Mouse (Mus musculus) neural tube, embryonic 11.5 days (tissue): Measurements from ENCODE around the gene Sipa1l1. TPM values are rescaled to one million over a fixed set of nuclear protein-coding genes. Genes with fewer than 3 reads are reported as not detected.

Source experiments
- ATAC-seq: fragments of 200-750 bp; cut with Nextera tagmentation; 2 replicates; pipeline ENCODE4 v1.8.0; 2017; ENCODE audit warnings: moderate number of reproducible peaks, mild to moderate bottlenecking, moderate TSS enrichment, moderate library complexity; ENCODE audit not compliant: insufficient read depth, low FRiP score, low TSS enrichment
- DNase-seq: peaks from one replicate; pipeline ENCODE4 v3.0.0-alpha.2; 2015; ENCODE audit warnings: low spot score
- H3K27ac ChIP-seq: fragments of 300-500 bp; sonication (generic); 2 replicates; pipeline ENCODE4 v1.5.1; 2014; ENCODE audit warnings: low read depth, mild to moderate bottlenecking, low read length
- H3K27me3 ChIP-seq: fragments of 300-500 bp; sonication (generic); 2 replicates; pipeline ENCODE4 v1.6.1; 2014; ENCODE audit warnings: mild to moderate bottlenecking, low read length, mixed read lengths; ENCODE audit not compliant: control insufficient read depth, insufficient read depth
- H3K36me3 ChIP-seq: fragments of 300-500 bp; sonication (generic); 2 replicates; pipeline ENCODE4 v1.6.1; 2014; ENCODE audit warnings: mild to moderate bottlenecking, low read length, moderate library complexity, mixed read lengths; ENCODE audit not compliant: control insufficient read depth, insufficient read depth
- H3K4me1 ChIP-seq: fragments of 300-500 bp; sonication (generic); 2 replicates; pipeline ENCODE4 v1.6.1; 2014; ENCODE audit warnings: low read length, mixed read lengths; ENCODE audit not compliant: control insufficient read depth, insufficient read depth
- H3K4me2 ChIP-seq: fragments of 300-500 bp; sonication (generic); 2 replicates; pipeline ENCODE4 v1.6.1; 2014; ENCODE audit warnings: low read depth, mild to moderate bottlenecking, moderate library complexity
- H3K4me3 ChIP-seq: fragments of 300-500 bp; sonication (generic); 2 replicates; pipeline ENCODE4 v1.5.1; 2014; ENCODE audit warnings: low read depth, low read length
- H3K9ac ChIP-seq: fragments of 300-500 bp; sonication (generic); 2 replicates; pipeline ENCODE4 v1.6.1; 2014; ENCODE audit warnings: mild to moderate bottlenecking, low read length
- H3K9me3 ChIP-seq: fragments of 300-500 bp; sonication (generic); 2 replicates; pipeline ENCODE4 v1.6.1; 2016; ENCODE audit warnings: low read length; ENCODE audit not compliant: control insufficient read depth
- WGBS: fragments of 180-500 bp; shearing (Covaris S2); extraction: QIAGEN DNeasy Blood & Tissue Kit; methylation state at CpG from one replicate; pipeline ENCODE4 v1.1.7; 2014; 5-methylcytosine and 5-hydroxymethylcytosine counted together
- polyA plus RNA-seq: library from polyadenylated mRNA; unstranded; fragments of >200 nt; fragmentation: Nextera tagmentation; extraction: Ambion mirVana; gene quantifications from 2 replicates; pipeline ENCODE4 v1.2.1, GENCODE M21; 2014

Sipa1l1 gene
- polyA plus RNA-seq, 1 experiment from 2014 or later, result 22.3 TPM

DNA sequence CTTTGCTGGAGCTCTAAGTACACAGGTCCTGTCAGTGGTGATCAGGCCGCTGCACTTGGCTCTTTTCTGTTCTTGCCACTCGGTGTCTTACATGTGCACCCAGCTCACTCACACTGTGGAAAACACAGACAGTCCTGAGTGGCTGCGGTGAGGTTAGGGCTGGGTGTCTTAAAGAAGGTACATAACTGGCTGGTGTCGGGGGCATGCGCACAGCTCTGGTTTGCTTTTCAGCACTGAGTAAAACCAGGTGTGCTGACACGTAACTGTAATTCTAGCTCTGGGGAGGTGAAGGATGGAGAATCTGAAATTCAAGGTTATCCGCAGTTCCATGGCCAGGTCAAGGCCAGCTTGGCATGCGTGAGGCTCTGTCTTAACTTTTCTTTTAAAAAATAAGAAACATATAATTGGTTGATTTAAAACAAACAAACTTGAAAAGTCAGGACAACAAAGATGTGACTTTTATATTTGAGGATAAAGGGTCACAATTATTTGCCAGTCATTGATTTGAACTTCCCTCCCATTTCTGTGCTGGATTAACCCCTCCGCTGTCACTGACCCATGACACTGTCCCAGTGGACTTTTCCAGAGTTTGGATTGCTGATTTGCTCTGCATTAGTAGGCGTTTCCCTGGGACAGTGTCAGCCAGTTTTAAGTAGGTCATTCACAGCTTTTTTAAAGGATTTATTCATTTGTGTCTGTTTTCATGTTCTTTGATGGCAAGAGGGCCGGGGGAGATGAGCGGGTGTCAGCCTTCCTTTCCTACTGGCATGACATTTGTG lies 163.9 kb downstream of the Sipa1l1 start:
- no peaks in the 10 kb centered on the region for H3K27me3 ChIP-seq
- no peak overlapping the region for H3K4me2 ChIP-seq
- DNase-seq (no peak), ATAC-seq (no peak)
- H3K4me1 ChIP-seq, result 0 out of 2 replicates have a peak, but pooled peaks cover 5% of the 10 kb centered on the region
- no peaks in the 10 kb centered on the region for H3K9me3 ChIP-seq
- no peak overlapping the region for H3K4me3 ChIP-seq
- no peaks in the 10 kb centered on the region for H3K36me3 ChIP-seq
- WGBS, result 74% methylated on average over 12 of the region's 12 CpGs
- no peak overlapping the region for H3K27ac ChIP-seq
- no peak overlapping the region for H3K9ac ChIP-seq

DNA sequence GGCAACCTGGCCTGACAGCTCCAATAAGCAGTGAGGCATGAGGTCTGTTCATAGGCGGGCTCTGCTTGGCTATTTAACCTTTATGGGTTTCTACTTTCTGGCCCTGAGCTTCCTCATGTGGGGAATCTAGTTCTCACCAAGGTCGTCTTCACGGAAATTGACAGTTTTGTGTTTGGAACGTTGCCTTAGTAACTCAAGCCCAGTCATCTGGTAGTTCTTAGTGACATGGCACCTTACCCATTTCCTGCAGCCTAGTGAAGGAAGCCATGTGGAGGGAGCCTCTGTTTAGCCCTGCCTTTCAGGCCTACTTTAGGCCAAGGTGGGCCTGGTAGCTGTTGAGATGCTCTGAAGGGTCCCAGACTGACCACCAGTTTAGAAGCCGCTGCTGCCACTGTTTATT lies 164.9 kb downstream of the Sipa1l1 start:
- WGBS, result 70% methylated on average over 5 of the region's 5 CpGs

DNA sequence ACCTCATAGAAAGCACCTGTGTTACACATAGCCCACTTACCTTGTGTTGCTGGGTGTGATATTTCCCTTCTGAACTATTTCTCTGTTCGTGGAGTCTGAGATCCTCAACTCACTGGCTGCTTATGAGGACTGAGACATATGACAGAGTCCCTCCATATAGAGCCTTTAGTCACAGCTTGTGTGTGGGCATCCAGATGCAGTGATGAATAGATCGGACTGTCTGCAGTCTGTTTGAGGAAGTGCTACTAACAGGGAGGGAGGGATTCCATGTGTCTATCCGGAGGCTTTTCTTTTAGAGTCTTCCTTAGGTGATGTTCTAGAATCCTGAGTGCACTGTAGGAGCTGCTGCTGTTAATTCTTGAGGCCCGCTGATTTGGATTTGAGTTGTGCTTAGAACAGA lies 165.4 kb downstream of the Sipa1l1 start:
- H3K27ac ChIP-seq, result no peak overlapping the region
- no peaks in the 10 kb centered on the region for H3K36me3 ChIP-seq
- H3K27me3 ChIP-seq, result no peaks in the 10 kb centered on the region
- no peak overlapping the region for H3K9ac ChIP-seq
- no peak overlapping the region for H3K4me3 ChIP-seq
- no peak for ATAC-seq
- no peaks in the 10 kb centered on the region for H3K9me3 ChIP-seq
- H3K4me2 ChIP-seq, result no peak overlapping the region
- no peak for DNase-seq
- WGBS, result 58% methylated on average over 4 of the region's 4 CpGs
- H3K4me1 ChIP-seq, result 0 out of 2 replicates have a peak, but pooled peaks cover 5% of the 10 kb centered on the region

More for the DNA sequence above, 164.9 kb downstream of the Sipa1l1 start:
- Histone ChIP-seq H3K4me1 (0 out of 2 replicates have a peak, but pooled peaks cover 5% of the 10 kb centered on the region), H3K4me3 (no peak overlapping the region), H3K36me3 (no peaks in the 10 kb centered on the region), H3K9ac (no peak overlapping the region), H3K4me2 (no peak overlapping the region), H3K9me3 (no peaks in the 10 kb centered on the region), H3K27ac (no peak overlapping the region), H3K27me3 (no peaks in the 10 kb centered on the region)
- DNase-seq (no peak), ATAC-seq (no peak)

DNA sequence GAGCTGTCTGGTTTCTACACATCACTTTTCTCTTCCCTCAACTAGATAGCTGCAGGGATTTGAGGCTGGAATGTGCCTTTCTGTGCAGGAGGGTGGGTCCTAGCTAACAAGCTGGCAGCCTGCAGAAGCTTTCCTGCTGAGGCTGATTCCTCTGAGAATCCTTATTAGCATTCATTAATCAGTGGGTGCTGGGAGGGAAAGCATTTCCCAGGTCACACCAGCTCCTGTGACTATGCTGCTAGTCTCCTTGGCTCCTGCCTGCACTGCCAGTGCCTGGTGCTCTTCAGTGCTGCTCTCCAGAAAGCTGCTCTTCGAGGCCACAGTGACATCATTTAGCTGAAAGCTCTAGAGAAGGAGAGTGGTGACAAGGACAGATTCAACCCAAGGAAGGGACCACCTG lies 166.0 kb downstream of the Sipa1l1 start:
- no peak overlapping the region for H3K9ac ChIP-seq
- no peak overlapping the region for H3K4me3 ChIP-seq
- no peaks in the 10 kb centered on the region for H3K36me3 ChIP-seq
- no peaks in the 10 kb centered on the region for H3K9me3 ChIP-seq
- no peaks in the 10 kb centered on the region for H3K27me3 ChIP-seq
- H3K4me2 ChIP-seq, result no peak overlapping the region
- H3K4me1 ChIP-seq, result 0 out of 2 replicates have a peak, but pooled peaks cover 5% of the 10 kb centered on the region
- 17% methylated on average over 1 of the region's 1 CpGs for WGBS
- H3K27ac ChIP-seq, result no peak overlapping the region
- no peak for DNase-seq
- no peak for ATAC-seq

DNA sequence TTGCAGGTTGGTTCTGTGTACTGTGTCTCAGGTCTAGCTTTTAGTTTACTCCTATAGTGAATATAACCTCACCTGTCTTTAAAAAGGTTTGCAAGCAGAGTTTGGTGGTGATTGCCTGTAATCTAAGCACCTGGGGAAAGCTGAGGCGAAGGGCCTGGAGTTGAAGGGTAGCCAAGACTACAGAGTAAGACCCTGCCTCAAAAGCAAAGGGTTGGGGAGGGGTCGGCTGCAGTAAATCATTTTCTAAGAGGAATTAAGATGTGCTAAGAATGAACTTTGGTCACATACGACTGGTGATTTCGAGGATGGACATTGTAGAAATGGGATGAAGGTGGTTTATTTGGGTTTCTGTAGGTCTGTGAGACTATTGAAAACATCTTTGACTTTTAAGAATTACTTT lies 169.4 kb downstream of the Sipa1l1 start:
- no peaks in the 10 kb centered on the region for H3K27me3 ChIP-seq
- 92% methylated on average over 4 of the region's 4 CpGs for WGBS
- no peak overlapping the region for H3K9ac ChIP-seq
- no peak overlapping the region for H3K27ac ChIP-seq
- H3K4me1 ChIP-seq, result 0 out of 2 replicates have a peak, but pooled peaks cover 5% of the 10 kb centered on the region
- no peak for ATAC-seq
- H3K36me3 ChIP-seq, result no peaks in the 10 kb centered on the region
- H3K9me3 ChIP-seq, result no peaks in the 10 kb centered on the region
- no peak for DNase-seq
- no peak overlapping the region for H3K4me2 ChIP-seq
- H3K4me3 ChIP-seq, result no peak overlapping the region

DNA sequence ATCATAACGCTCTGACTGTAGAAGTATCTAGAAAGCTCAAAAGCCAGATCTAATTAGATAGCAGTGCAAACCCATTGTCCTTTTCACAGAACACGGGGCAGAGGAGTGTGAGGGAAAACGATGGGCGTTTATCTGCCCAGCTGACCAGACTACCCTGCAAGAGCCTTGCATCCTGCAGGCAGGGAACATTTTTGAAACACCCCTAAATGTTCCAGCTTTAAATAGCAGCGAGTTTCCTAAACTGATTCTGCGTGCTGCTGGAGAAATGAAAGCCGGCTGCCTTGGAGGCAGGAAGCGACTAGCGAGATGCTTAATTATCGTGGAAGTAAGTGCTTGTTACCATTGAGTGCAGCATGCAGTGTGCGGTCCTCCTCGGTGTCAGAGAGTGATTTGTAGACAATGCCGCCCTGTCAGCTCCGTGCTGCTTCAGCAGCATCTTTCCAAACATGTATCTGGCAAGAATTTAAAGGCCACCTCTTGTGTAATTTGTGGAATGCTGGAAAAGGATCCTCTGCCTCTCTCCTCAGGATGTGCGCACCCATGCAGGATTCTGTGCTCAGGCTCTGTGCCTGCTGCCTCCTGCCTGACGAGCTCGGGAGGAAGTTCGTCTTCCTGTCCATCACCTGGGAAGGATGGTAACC lies 170.2 kb downstream of the Sipa1l1 start:
- Histone ChIP-seq H3K36me3 (no peaks in the 10 kb centered on the region), H3K27ac (no peak overlapping the region), H3K4me3 (no peak overlapping the region), H3K27me3 (no peaks in the 10 kb centered on the region), H3K4me2 (peak overlapping the region; percentile 15; the same call in 1 of the 2 replicates), H3K9me3 (no peaks in the 10 kb centered on the region), H3K9ac (no peak overlapping the region), H3K4me1 (0 out of 2 replicates have a peak, but pooled peaks cover 2% of the 10 kb centered on the region)
- DNase-seq, result no peak
- ATAC-seq, result no peak
- 54% methylated on average over 18 of the region's 18 CpGs for WGBS

DNA sequence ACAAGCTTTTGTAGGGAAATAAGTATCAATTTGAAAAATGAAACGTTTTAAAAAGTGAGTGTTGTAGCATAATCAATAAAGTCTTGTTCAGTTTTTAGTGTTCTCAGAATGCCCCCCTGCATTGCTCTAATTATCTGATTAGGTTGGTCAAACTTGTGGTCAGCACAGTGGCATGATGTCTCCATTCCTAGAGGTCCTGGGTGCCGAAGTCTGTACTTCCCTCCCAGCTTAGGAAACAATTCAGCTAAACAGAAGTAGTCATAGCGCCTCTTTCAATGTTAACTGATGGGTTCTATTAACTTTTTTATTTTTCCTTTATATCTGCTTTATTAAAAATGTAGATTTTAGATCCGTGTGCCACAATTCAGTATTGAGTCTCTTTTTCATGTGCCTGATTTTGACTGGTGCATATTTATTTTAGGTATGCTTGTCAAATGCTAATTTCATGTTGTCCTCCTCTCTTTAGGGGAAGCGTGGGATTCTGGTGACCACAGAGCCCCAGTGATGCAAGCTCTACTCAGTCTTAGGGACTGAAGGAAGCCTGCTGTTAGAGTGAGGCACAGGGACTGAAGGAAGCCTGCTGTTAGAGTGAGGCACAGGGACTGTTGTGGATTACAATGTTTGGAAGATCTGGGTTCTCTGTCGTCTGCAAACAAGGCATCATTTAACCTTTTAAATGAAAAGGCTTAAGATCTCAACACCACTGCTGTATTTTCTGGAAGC lies 171.2 kb downstream of the Sipa1l1 start:
- Histone ChIP-seq H3K4me1 (no peaks in the 10 kb centered on the region), H3K4me3 (no peak overlapping the region), H3K9ac (no peak overlapping the region), H3K36me3 (no peaks in the 10 kb centered on the region), H3K9me3 (no peaks in the 10 kb centered on the region), H3K4me2 (no peak overlapping the region), H3K27ac (no peak overlapping the region), H3K27me3 (no peaks in the 10 kb centered on the region)
- WGBS, result 84% methylated on average over 6 of the region's 6 CpGs
- DNase-seq (no peak), ATAC-seq (no peak)

DNA sequence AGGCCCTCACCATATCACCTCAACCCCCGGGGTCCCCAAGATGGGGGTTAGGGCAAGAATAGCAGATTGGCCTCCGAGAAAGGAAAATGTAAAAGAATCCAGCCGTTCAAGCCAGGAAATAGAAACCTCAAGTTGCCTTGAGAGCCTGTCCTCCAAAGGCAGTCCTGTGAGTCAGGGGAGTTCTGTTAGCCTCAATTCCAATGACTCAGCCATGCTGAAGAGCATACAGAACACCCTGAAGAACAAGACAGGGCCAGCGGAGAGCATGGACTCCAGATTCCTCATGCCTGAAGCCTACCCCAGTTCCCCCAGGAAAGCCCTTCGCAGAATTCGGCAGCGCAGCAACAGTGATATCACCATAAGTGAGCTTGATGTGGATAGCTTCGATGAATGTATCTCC lies 172.1 kb downstream of the Sipa1l1 start:
- no peak overlapping the region for H3K4me3 ChIP-seq
- no peaks in the 10 kb centered on the region for H3K9me3 ChIP-seq
- no peak overlapping the region for H3K9ac ChIP-seq
- H3K4me1 ChIP-seq, result no peaks in the 10 kb centered on the region
- DNase-seq (no peak), ATAC-seq (no peak)
- no peaks in the 10 kb centered on the region for H3K27me3 ChIP-seq
- no peak overlapping the region for H3K27ac ChIP-seq
- no peak overlapping the region for H3K4me2 ChIP-seq
- no peaks in the 10 kb centered on the region for H3K36me3 ChIP-seq
- 98% methylated on average over 8 of the region's 8 CpGs for WGBS
